Mouse (Mus musculus) heart, embryonic 10.5 days (tissue): ENCODE measurements around the gene Map4k4. TPM values are rescaled to one million over a fixed set of nuclear protein-coding genes. Genes with fewer than 3 reads are reported as not detected.

ENCODE experiments used
- DNase-seq: peaks from one replicate; pipeline ENCODE4 v3.0.0-alpha.2; 2017; ENCODE audit warnings: low spot score
- H3K27ac ChIP-seq: fragments of 300-500 bp; sonication (generic); 2 replicates; pipeline ENCODE4 v1.5.1; 2016; ENCODE audit warnings: mild to moderate bottlenecking
- H3K27me3 ChIP-seq: fragments of 300-500 bp; sonication (generic); 2 replicates; pipeline ENCODE4 v1.6.1; 2016; ENCODE audit warnings: mild to moderate bottlenecking; ENCODE audit not compliant: poor library complexity, insufficient read depth, severe bottlenecking
- H3K36me3 ChIP-seq: fragments of 300-500 bp; sonication (generic); 2 replicates; pipeline ENCODE4 v1.6.1; 2016; ENCODE audit warnings: mild to moderate bottlenecking, moderate library complexity
- H3K4me1 ChIP-seq: fragments of 300-500 bp; sonication (generic); 2 replicates; pipeline ENCODE4 v1.6.1; 2016; ENCODE audit warnings: mild to moderate bottlenecking
- H3K4me3 ChIP-seq: fragments of 300-500 bp; sonication (generic); 2 replicates; pipeline ENCODE4 v1.5.1; 2016; ENCODE audit warnings: mild to moderate bottlenecking, moderate library complexity
- H3K9me3 ChIP-seq: fragments of 300-500 bp; sonication (generic); 2 replicates; pipeline ENCODE4 v1.6.1; 2016; ENCODE audit warnings: mild to moderate bottlenecking, moderate library complexity
- WGBS: fragments of 180-500 bp; shearing (Covaris S2); methylation state at CpG from one replicate; pipeline ENCODE4 v1.1.7; 2016; 5-methylcytosine and 5-hydroxymethylcytosine counted together
- polyA plus RNA-seq: library from polyadenylated mRNA; unstranded; fragments of >200 nt; fragmentation: Nextera tagmentation; extraction: Ambion mirVana; gene quantifications from 2 replicates; pipeline ENCODE4 v1.2.1, GENCODE M21; 2016

Gene Map4k4
- polyA plus RNA-seq, 1 experiment from 2014 or later = 24.7 TPM

DNA sequence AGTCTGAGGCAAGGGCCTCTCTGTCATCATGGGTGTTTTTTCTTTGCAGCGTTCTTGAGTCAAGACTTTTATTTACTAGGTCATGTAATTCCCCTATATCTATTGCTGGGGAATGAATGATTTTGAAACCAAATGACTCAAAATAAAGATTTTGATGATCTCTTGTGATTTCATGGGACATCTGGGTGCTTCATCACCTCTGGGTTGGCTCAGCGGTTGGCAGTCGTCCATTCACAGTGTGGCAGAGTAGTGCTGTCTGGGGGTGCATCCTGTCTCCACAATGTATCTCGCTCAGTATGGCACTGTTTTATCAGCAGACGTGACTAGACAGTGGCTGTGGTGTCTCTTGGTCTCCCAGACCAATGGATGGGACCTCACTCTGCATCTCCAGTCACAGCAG, 155.2 kb downstream of the Map4k4 start:
- DNase-seq = no peak
- H3K27ac ChIP-seq = no peak overlapping the region
- H3K27me3 ChIP-seq = no peaks in the 10 kb centered on the region
- H3K36me3 ChIP-seq = no peaks in the 10 kb centered on the region
- no peak overlapping the region for H3K4me3 ChIP-seq
- WGBS = 87% methylated on average over 5 of the region's 5 CpGs
- H3K9me3 ChIP-seq = no peaks in the 10 kb centered on the region
- peaks cover 11% of the 10 kb centered on the region for H3K4me1 ChIP-seq

DNA sequence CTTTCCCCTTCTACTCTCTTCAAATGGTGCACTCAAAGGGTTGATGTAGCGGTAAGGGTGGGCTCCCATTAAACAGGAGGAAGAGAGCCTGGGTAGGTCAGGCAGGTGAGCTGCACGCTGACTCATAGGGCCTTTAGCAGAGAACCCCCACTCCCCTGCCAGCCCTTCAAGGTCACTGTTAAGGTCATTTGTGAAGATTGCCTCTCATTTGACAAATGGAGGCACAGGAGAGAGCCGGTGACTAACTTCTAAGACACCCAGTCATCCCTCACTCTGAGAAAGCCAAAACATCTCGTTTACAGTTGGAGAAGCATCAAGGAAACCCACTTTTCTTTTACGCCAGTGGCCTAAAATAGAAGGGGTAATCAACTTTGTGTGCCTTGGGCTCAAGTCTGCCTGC, 156.6 kb downstream of the Map4k4 start:
- Histone ChIP-seq H3K4me3 (no peak overlapping the region), H3K9me3 (no peaks in the 10 kb centered on the region), H3K4me1 (peaks cover 11% of the 10 kb centered on the region), H3K27me3 (0 out of 2 replicates have a peak, but pooled peaks cover 3% of the 10 kb centered on the region), H3K36me3 (no peaks in the 10 kb centered on the region), H3K27ac (no peak overlapping the region)
- DNase-seq = no peak
- WGBS = 57% methylated on average over 5 of the region's 5 CpGs

DNA sequence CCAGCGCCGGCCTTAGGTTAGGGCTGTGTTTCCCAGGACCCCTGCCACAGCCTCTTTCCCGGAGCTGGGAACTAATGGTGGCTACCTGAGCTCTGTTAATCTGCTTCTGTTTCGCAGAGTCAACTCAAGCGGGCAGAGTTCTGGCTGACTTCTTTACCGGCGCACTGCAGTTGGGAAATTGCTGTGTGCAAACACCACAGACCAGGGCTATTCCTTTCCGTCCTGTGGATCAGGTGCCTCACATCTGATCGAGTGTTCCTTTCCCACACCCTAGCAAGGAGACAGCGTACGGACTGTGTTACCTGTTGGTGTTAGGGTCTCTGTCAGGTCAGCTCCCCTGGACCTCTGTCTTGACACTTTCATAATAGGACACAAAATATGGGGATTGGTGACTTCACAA, 157.3 kb downstream of the Map4k4 start:
- no peak for DNase-seq
- Histone ChIP-seq H3K4me1 (peaks cover 11% of the 10 kb centered on the region), H3K27me3 (0 out of 2 replicates have a peak, but pooled peaks cover 3% of the 10 kb centered on the region), H3K36me3 (no peaks in the 10 kb centered on the region), H3K27ac (no peak overlapping the region), H3K4me3 (no peak overlapping the region), H3K9me3 (no peaks in the 10 kb centered on the region)
- WGBS = 60% methylated on average over 11 of the region's 11 CpGs

DNA sequence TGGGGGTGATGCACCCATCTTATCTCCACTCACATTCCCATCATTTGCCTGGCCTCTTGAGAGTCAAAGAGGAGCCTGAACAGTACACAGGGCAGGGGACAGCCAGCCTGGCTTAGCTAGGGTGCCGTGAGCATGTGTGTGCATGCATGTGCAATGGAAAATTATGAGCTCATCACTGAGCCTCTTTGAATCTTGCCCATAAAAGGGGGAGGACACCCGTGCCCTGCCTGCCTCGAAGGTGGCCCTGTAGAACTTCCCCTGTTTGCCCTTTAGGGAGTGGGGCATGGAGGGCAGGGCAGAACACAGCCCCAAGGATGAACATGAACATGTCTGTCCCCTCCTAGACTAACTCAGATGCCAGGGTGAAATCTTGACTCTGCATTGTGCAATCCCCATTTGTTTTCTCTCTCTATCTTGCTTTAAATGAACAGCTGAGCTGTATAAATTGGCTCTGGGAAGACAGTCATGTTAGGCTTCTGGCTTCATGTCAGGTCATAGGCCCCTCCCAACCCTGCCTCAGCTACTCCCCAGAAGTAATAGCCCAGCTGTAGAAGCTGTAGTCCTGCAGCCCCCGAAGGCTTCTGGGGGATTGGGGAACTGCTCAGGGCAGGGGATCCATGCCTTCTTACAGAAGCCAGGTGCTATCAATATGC, 158.5 kb downstream of the Map4k4 start:
- H3K9me3 ChIP-seq = no peaks in the 10 kb centered on the region
- H3K36me3 ChIP-seq = no peaks in the 10 kb centered on the region
- no peak overlapping the region for H3K4me3 ChIP-seq
- H3K27ac ChIP-seq = no peak overlapping the region
- no peak for DNase-seq
- H3K27me3 ChIP-seq = 0 out of 2 replicates have a peak, but pooled peaks cover 3% of the 10 kb centered on the region
- peaks cover 11% of the 10 kb centered on the region for H3K4me1 ChIP-seq
- WGBS = 72% methylated on average over 4 of the region's 4 CpGs

DNA sequence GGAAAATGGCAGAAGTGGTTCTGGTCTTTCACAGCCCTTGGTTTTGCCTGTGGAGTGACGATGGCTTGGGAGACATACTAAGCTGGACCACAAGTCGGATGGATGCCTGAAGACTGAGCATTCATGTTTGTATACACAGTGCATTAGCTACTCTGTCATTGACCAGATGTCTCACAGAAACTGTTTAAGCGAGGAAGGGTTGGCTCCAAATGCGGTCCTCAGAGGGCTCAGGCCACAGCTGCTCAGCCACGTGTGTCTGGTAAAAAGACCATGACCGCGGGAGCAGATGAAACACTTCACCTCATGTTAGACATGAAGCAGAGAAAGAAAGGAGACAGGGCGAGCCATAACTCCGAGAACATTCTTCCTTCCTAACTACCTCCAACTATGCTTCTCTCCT, 160.6 kb downstream of the Map4k4 start:
- Histone ChIP-seq H3K4me1 (peaks cover 11% of the 10 kb centered on the region), H3K4me3 (no peak overlapping the region), H3K27me3 (0 out of 2 replicates have a peak, but pooled peaks cover 3% of the 10 kb centered on the region), H3K27ac (no peak overlapping the region), H3K9me3 (no peaks in the 10 kb centered on the region), H3K36me3 (no peaks in the 10 kb centered on the region)
- DNase-seq = no peak
- 82% methylated on average over 9 of the region's 9 CpGs for WGBS

DNA sequence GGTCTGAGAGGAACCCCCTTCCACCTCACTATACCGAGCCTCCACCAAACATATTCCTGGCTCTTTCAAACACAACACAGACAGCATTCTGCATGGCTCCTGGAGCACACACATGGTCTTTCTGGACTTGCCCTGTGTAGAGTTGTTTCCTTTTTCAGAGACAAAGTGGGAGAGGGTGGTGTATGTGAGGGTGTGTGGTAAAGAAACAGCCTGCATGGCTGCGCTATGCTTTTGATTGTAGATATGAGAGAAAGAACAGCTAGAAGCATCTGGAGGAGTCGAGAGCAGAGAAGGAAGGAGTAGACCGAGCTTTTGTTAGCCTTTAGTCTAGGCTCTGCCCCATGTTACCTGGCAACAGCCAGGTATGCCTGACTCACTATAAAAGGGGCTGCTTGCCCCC, 162.7 kb downstream of the Map4k4 start:
- Histone ChIP-seq H3K4me3 (no peak overlapping the region), H3K27me3 (0 out of 2 replicates have a peak, but pooled peaks cover 3% of the 10 kb centered on the region), H3K27ac (no peak overlapping the region), H3K36me3 (no peaks in the 10 kb centered on the region), H3K9me3 (no peaks in the 10 kb centered on the region), H3K4me1 (no peaks in the 10 kb centered on the region)
- DNase-seq = no peak
- WGBS = 74% methylated on average over 4 of the region's 4 CpGs

DNA sequence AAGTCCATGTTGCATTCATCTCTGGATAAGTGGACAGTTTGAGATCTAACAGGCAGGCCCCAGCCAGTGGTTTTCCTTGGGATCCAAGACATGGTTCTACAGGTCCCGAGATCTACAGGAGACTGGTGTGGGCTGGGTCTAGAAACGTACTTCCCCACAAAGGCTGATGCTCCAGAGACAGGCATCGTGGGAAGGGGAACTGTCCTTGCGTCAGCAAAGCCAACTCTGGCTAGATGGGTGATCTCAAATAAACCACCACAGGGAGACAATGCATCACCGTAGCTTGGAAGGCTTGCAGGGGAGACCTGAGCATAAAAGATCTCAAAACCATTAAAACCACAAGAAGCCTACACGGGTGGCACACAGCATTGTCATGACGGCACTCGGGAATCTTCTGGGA, 163.8 kb downstream of the Map4k4 start:
- no peak for DNase-seq
- no peak overlapping the region for H3K27ac ChIP-seq
- no peaks in the 10 kb centered on the region for H3K36me3 ChIP-seq
- 85% methylated on average over 8 of the region's 8 CpGs for WGBS
- 0 out of 2 replicates have a peak, but pooled peaks cover 3% of the 10 kb centered on the region for H3K27me3 ChIP-seq
- no peaks in the 10 kb centered on the region for H3K4me1 ChIP-seq
- no peak overlapping the region for H3K4me3 ChIP-seq
- no peaks in the 10 kb centered on the region for H3K9me3 ChIP-seq

DNA sequence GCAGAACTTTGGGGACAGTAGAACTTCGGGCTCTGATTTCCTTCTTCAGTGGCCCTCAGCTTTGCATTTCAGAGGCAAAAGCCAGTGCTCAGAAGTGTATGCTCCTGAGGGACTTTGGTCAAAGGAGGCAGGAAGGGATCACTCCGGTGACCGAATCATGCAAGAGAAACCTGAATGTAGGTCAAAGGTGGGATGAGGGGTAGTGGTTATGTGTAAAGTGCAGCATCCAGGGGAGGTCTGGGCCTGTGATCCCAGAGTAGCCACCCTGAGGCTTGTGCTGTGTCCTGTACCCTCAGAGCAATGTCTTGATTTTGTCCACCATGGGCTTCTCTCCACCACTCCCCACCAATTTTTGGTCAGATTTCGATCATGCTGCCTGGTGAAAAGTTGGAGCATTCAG, 171.8 kb downstream of the Map4k4 start:
- no peaks in the 10 kb centered on the region for H3K9me3 ChIP-seq
- no peak overlapping the region for H3K4me3 ChIP-seq
- WGBS = 77% methylated on average over 4 of the region's 4 CpGs
- no peak overlapping the region for H3K27ac ChIP-seq
- H3K36me3 ChIP-seq = no peaks in the 10 kb centered on the region
- no peaks in the 10 kb centered on the region for H3K4me1 ChIP-seq
- no peaks in the 10 kb centered on the region for H3K27me3 ChIP-seq
- DNase-seq = no peak

DNA sequence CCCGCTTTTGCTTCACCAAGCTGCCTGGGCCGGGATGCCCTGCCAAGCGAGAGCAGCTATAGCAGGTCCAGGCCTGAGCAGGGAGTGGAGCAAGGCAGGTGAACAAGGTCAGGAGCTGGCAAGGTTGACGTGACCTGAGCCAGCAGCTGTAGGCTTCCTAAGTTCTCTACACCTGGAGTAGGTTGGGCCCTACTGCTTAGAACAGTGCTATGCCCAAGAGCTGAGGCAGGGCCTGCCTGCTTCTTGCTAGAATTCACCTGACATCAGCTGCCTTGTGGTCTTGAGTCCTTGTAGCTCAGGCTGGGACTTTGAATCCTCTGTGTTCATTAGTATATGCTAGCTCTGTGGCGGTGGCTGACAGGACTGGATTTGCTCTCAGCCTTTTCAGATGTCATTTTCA, 173.1 kb downstream of the Map4k4 start, which contains the start of gene Il1r2:
TSS of gene Il1r2 (plus strand) at position 301 of the 400 bp plus-strand sequence.
- 77% methylated on average over 5 of the region's 5 CpGs for WGBS
- H3K4me1 ChIP-seq = no peaks in the 10 kb centered on the region
- H3K27ac ChIP-seq = no peak within 1 kb of the TSS
- no peaks in the 10 kb centered on the region for H3K9me3 ChIP-seq
- no peak within 1 kb of the TSS for H3K4me3 ChIP-seq
- no peak for DNase-seq
- H3K27me3 ChIP-seq = no peaks in the 10 kb centered on the region
- H3K36me3 ChIP-seq = no peaks in the 10 kb centered on the region

Other genes with a start within 250 kb of the Map4k4 start
- gene Creg2, start 249.4 kb upstream of the Map4k4 start, polyA plus RNA-seq = 0.04 and 0.06 TPM in 2 replicates
- 0.73 and 1.4 TPM in 2 replicates for gene Rfx8, start 179.9 kb upstream of the Map4k4 start, polyA plus RNA-seq
- gene Gm3646, start 95.6 kb upstream of the Map4k4 start, polyA plus RNA-seq = 0.63 and 1.2 TPM in 2 replicates
- gene Il1r2, start 173.2 kb downstream of the Map4k4 start, polyA plus RNA-seq = 0.48 and 0.53 TPM in 2 replicates